Mouse (Mus musculus): ENCODE data around the gene Slco3a1. TPM values are rescaled to one million over a fixed set of nuclear protein-coding genes. Genes with fewer than 3 reads are reported as not detected.

Gene Slco3a1
- total RNA-seq, 2 experiments from 2014 or later, result 44.7 to 47.7 TPM

GRCm38 (mm10) chr7:74269283-74270088 is 285.1 kb downstream of the Slco3a1 start:
- DNase-seq, result no peak

- DNase-seq, result no peak
These were observed 287.9 kb downstream of the Slco3a1 start for GRCm38 (mm10) chr7:74266511-74267168.

- no peak for DNase-seq
These were observed 298.3 kb downstream of the Slco3a1 start for GRCm38 (mm10) chr7:74256291-74256690.

GRCm38 (mm10) chr7:74252066-74252465 is 302.5 kb downstream of the Slco3a1 start:
- no peak for DNase-seq

GRCm38 (mm10) chr7:74241236-74241635 is 313.3 kb downstream of the Slco3a1 start:
- no peak for DNase-seq

GRCm38 (mm10) chr7:74240459-74241172 is 314.0 kb downstream of the Slco3a1 start:
- DNase-seq, result no peak

Small RNAs within 50 kb of the gene (microRNA-seq; reads per million reads assigned to microRNA genes)
- 0 reads per million in 2 experiments for gene Gm27459

Data from heart, postnatal 4 days (tissue).